Mouse (Mus musculus) G1E (cell line): ENCODE data around the gene Ankrd23.

Experiments
- CTCF ChIP-seq: IDR thresholded peaks from 2 replicates; pipeline ENCODE4 v1.5.1; 2012; ENCODE audit warnings: low read depth, low read length, inconsistent platforms, mixed read lengths
- GATA1 ChIP-seq: IDR thresholded peaks from 2 replicates; pipeline ENCODE4 v1.6.1; 2012; ENCODE audit warnings: borderline replicate concordance, low read length, inconsistent platforms, mixed read lengths
- GATA2 ChIP-seq: IDR thresholded peaks from 2 replicates; pipeline ENCODE4 v1.6.1; 2012; ENCODE audit warnings: low read depth, low read length, inconsistent platforms, borderline replicate concordance
- POLR2AphosphoS5 ChIP-seq: IDR thresholded peaks from 2 replicates; pipeline ENCODE4 v1.6.1; 2012; ENCODE audit warnings: low read depth, low read length, inconsistent platforms; ENCODE audit not compliant: insufficient replicate concordance
- TAL1 ChIP-seq: conservative IDR thresholded peaks from 2 replicates; pipeline ENCODE4 v1.6.1; 2012; ENCODE audit warnings: low read depth, low read length, inconsistent platforms, mixed read lengths

- no peak for TF ChIP-seq CTCF
- TF ChIP-seq TAL1 = no peak
- no peak for TF ChIP-seq GATA2
- TF ChIP-seq GATA1 = no peak
- TF ChIP-seq POLR2AphosphoS5 = no peak
Observed at GRCm38 (mm10) chr1:36492416-36493139, 44.1 kb downstream of the Ankrd23 start.
